Mouse (Mus musculus): ENCODE measurements around the gene Ugcg.

GRCm38 (mm10) chr4:59197462-59197861 lies 8.4 kb downstream of the Ugcg start:
- TF ChIP-seq CTCF (IDR thresholded peaks at IDR 0.05; ENCODE audit: low read depth) (no peak), EP300 (IDR thresholded peaks at IDR 0.05; ENCODE audit: low read depth) (no peak)
